Mouse (Mus musculus): ENCODE results near the gene Socs7. TPM values are rescaled to one million over a fixed set of nuclear protein-coding genes. Genes with fewer than 3 reads are reported as not detected.
A peak's percentile ranks its signal among the peaks of the same experiment; 100 is the strongest.
"Not testable (repeated sequence)": the region's sequence is repeated elsewhere in the genome, so short reads cannot be mapped to it uniquely, and the experiment has no call there.

The Socs7 gene
- 16.8 to 18.8 TPM (median 18.0 TPM) in 3 replicates for total RNA-seq (2017)

DNA sequence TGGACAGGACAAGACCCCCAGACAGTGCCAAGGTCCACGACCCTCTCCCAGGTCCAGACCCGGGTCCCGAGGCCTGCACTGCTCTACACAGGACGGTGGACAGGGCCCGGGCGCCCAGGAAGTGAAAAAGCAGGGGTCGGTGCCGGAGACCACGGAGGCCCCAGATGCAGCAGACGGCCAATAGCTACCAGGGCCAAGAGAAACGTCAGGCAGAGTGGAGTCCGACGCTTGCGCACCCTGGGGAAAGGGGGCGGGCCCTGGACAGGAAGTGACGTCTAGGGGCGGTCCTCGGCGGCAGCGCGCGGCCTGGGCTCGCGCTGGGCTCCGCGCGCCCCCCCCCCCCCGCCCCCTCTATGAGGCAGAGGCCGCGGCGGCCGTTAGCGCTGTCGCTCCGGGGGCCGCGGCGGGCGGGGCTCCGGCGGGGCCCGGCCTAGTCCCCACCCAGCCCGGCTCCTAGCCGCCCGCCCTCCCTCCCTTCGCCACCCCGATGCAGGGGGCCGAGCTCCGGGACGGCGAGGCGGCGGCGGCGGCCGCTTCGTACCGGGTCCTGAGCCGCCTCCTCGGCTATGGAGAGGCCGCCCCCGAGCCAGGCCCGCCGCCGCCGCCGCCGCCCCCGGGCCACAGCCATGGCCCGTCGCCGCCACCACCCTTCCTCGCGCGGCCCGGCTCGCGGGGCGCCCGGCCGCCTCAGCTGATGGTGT lies at the start of gene Socs7:
TSS of gene Socs7 (plus strand) at position 604 of the 701 bp plus-strand sequence.
- peak; percentile 94 for ATAC-seq (replicated peaks; ENCODE audit: insufficient number of reproducible peaks, low FRiP score, low TSS enrichment, poor library complexity, severe bottlenecking)

GRCm38 (mm10) chr11:97312871-97313270 lies 49.5 kb upstream of the Socs7 start:
- not testable (repeated sequence) for ATAC-seq (replicated peaks; ENCODE audit: insufficient number of reproducible peaks, low FRiP score, low TSS enrichment, poor library complexity, severe bottlenecking)

DNA sequence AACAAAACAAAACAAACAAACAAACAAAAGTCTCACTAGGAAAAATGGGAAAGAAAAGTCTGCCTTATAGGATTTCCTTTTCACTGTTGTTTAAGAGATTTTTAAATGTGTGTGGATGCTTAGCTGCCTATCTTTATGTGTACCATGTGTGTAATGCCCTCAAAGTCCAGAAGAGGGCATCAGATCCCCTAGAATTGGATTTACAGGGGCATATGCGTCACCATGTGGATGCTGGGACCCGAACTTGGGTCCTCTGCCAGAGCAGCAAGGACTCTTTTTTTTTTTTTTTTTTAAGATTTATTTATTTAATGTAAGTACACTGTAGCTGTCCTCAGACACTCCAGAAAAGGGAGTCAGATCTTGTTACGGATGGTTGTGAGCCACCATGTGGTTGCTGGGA lies 48.2 kb upstream of the Socs7 start:
- ATAC-seq (replicated peaks; ENCODE audit: insufficient number of reproducible peaks, low FRiP score, low TSS enrichment, poor library complexity, severe bottlenecking), result no peak

- no peak for ATAC-seq (replicated peaks; ENCODE audit: insufficient number of reproducible peaks, low FRiP score, low TSS enrichment, poor library complexity, severe bottlenecking)
Observed at GRCm38 (mm10) chr11:97314751-97315503, 47.4 kb upstream of the Socs7 start.

DNA sequence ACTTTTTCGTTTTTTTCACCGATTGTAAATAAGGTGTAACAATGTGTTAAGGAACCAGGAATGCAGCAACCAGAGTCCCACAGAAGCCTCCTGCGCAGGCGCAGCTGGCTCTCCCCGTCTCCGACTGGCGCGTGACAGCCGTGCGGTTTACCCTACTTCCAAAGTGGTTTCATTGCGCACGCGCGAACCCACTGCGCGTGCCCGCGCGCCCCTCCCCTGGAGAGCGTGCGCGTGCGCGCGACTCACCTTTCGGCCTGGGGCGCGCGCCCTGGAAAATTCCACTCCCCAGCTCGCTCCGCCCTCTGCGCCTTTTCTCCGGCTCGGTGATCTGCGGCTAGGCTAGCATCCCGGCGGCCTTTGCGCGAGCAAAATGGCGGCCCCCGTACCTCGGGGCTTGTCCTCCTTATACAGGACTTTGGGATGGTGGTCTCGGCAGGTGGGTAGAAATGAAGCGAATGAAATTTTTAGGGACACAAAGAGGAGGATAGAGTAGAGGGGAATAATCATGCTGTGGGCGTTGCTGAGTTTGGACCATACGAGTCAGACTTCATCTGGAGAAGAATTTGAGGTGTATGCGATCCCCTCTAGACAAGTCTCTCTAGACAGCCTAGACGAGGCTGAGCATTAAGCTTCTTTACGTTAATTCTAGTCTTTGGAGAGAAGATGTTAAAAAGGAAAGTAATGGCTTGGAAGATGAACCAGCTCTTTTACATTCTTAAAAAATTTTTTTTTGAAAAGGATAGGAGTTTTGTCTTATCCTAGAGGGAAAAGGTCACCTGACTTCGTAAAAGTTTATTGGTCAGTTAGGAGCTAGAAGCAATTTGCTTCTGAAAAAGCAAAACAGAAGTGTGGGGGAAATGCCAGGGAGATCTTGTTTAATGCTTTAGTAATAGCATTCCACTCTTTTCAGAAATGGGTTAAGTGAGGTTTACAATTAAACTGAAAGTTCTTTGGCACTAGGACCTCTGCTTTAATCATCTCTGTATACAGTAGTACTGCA lies 46.5 kb upstream of the Socs7 start, which contains the start of gene Mrpl45:
TSS of gene Mrpl45 (plus strand) at position 213 of the 1,000 bp plus-strand sequence.
- ATAC-seq (replicated peaks; ENCODE audit: insufficient number of reproducible peaks, low FRiP score, low TSS enrichment, poor library complexity, severe bottlenecking), result peak; percentile 96

DNA sequence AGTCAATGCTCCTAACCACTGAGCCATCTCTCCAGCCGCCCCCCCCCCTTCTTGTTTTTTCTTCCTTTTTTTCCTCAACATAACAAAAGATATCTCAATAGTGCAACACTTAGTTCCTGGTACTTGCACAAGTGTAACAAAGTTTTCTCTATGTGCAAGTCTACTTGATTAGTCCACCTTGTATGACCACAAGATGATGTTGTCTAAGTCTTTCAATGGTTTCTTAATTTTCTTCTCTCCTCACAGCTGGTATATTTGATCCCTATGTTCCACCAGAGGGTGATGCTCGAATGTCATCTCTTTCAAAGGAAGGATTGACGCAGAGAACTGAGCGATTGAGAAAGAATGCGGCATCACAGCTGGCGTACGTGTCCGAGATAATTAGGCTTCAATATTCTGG lies 41.2 kb upstream of the Socs7 start:
- no peak for ATAC-seq (replicated peaks; ENCODE audit: insufficient number of reproducible peaks, low FRiP score, low TSS enrichment, poor library complexity, severe bottlenecking)

DNA sequence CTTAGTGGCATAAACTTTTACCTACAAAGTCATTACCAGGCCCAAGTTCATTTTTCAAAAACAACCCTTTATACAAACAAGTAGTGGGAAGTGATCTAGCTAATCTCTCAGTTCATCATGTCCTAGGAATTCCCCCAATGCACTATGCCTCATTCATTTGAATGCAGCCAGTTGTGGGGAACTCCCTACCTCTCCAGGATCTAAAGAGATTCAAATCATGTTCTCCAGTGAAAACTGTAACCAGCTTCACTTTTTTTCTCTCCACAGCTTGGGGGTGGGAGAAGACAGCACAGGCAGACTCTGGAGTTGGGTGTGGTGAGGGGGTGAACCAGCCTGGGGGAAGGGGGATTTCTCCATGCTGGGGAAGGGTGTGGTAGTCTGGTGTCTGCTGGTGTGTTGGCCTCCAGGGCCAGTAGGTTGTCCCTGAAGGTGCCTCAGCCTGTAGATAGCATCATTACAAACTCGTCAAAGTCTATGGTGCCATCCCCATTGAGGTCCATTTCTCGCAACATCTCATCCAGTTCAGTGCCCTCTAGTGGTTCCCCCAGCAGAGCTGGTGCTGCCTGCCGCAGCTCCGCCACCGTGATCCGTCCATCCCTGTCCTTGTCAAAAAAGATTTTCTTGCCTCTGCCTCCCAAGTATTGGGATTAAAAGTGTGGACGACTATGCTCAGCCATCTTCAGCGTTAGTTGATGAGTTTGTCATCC lies 40.3 kb upstream of the Socs7 start:
- ATAC-seq (replicated peaks; ENCODE audit: insufficient number of reproducible peaks, low FRiP score, low TSS enrichment, poor library complexity, severe bottlenecking), result peak; percentile 89

GRCm38 (mm10) chr11:97325224-97325623 lies 37.1 kb upstream of the Socs7 start:
- no peak for ATAC-seq (replicated peaks; ENCODE audit: insufficient number of reproducible peaks, low FRiP score, low TSS enrichment, poor library complexity, severe bottlenecking)

DNA sequence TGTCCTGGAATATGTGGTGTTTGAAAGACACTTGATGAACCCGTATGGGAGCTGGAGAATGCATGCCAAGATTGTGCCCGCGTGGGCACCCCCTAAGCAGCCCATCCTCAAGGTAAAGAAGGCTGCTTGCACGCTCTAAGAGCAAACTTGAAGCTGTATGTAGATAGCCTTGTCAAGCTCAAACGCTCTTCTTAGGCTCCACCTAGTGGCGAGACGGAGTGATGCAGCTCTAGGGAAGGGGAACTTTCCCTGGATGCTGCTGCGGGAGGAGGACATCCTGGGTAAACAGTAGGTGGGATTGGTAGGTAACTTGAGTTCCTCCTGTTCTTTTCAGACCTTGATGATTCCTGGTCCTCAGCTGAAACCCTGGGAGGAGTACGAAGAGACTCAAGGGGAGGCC lies 34.2 kb upstream of the Socs7 start:
- ATAC-seq (replicated peaks; ENCODE audit: insufficient number of reproducible peaks, low FRiP score, low TSS enrichment, poor library complexity, severe bottlenecking), result peak; percentile 89

DNA sequence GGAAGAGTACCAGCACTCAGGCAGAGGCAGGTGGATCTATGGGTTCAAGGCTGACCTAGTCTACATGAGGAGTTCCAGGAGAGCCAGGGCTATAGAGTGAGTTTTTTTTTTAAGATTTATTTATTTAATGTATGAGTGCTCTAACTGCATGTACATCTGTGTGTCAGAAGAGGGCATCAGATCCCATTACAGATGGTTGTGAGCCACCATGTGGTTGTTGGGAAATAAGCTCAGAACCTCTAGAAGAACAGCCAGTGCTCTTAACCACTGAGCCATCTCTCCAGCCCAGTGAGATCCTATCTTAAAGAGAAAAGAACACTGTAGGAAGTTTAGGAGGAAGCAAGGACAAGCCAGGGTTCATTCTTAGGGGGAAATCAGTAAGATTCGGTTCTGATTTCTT lies 32.0 kb upstream of the Socs7 start:
- ATAC-seq (replicated peaks; ENCODE audit: insufficient number of reproducible peaks, low FRiP score, low TSS enrichment, poor library complexity, severe bottlenecking), result no peak

DNA sequence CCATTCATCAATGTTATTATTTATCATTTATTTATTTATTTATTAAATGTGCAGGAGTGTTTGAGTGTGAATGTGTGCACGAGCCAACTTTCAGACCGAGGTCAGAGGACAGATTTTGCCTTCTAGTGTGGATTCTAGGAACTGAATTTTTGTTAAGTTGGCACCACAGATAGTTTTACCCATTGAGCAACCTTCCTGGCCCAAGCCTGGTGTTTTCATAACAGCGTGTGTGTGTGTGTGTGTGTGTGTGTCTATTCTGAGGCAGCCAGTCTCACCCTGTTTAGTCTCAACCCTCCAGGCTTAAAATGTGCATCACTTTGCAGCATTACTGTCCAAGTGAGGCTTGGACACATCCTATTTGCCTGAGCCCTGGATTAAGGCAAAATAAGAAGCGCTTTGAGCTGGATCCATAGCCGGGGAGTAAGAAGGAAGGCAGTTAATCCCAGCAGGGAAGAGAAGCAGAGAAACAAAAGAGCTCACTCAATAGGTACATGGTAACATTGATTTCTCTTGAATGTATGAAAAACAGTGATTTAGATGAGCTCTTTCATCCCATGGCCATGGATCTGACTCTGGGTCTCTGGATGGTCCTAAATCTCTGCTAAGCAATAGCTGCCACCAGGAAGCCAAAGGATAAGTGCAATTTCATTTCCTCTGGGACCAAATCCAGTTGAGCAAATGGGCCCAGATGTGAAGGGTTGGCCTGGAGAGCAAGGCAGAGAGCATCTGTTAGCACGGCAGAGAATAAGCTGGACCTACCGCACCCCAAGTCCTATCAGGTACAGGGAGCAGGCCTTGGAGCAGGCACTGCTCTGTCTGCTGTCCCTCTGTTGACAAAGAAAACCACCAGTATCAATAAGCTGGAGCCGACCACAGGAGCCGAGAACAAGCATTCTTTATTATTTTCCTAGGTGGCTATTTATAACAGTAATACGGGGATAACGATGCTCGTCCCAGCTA lies 30.8 kb upstream of the Socs7 start:
- no peak for ATAC-seq (replicated peaks; ENCODE audit: insufficient number of reproducible peaks, low FRiP score, low TSS enrichment, poor library complexity, severe bottlenecking)

- no peak for ATAC-seq (replicated peaks; ENCODE audit: insufficient number of reproducible peaks, low FRiP score, low TSS enrichment, poor library complexity, severe bottlenecking)
Observed at GRCm38 (mm10) chr11:97333044-97333443, 29.3 kb upstream of the Socs7 start.

- ATAC-seq (replicated peaks; ENCODE audit: insufficient number of reproducible peaks, low FRiP score, low TSS enrichment, poor library complexity, severe bottlenecking), result no peak
Observed at GRCm38 (mm10) chr11:97333896-97334295, 28.5 kb upstream of the Socs7 start.

DNA sequence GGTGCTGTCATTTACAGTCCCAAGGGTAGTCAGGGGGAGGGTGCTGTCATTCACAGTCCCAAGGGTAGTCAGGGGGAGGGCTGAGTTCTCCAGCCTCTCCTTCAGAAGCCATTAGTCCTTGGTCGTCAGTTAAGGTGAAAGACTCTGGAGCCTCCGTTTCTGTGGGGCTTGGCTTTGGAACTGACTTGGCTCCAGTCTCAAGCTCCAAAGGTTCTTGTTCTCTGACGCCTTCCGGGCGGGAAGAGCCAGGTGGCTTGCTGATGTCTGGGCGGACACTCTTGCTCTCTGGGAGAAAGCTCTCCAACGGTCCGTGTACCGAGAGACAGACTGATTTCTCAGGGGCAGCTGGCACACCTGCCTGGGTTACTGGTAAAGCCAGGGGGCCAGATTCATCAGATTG lies 28.0 kb upstream of the Socs7 start:
- no peak for ATAC-seq (replicated peaks; ENCODE audit: insufficient number of reproducible peaks, low FRiP score, low TSS enrichment, poor library complexity, severe bottlenecking)

GRCm38 (mm10) chr11:97336238-97336637 lies 26.1 kb upstream of the Socs7 start:
- no peak for ATAC-seq (replicated peaks; ENCODE audit: insufficient number of reproducible peaks, low FRiP score, low TSS enrichment, poor library complexity, severe bottlenecking)

DNA sequence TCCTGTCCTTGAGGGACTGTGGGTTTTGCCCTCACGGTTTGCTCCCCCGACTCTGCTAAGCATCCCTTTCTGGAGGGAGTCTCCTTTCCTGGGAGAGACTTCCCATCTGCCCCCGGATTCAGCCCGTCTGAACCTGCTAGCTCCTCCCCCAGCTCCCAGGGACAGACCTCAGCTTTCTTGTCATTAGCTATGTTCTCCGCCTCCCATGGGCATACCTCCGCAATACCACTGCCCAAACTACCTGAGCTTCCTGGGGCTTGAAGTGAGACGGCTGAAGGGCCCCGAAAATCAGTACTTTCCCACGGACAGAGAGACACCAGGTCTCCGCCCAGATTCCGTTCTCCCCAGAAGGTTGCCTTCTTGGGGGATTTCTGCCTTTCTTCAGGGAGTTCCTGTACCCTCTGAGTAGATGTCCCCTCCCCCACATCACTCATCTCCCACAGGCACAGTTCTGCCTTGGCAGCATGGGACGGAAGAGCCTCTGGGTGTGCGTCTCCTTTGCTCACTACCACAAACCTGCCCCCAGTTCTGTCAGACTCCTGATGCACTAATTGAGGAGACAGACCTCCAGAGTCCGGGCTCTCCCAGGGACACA lies 25.5 kb upstream of the Socs7 start:
- no peak for ATAC-seq (replicated peaks; ENCODE audit: insufficient number of reproducible peaks, low FRiP score, low TSS enrichment, poor library complexity, severe bottlenecking)

- ATAC-seq (replicated peaks; ENCODE audit: insufficient number of reproducible peaks, low FRiP score, low TSS enrichment, poor library complexity, severe bottlenecking), result no peak
Observed at GRCm38 (mm10) chr11:97337363-97337762, 25.0 kb upstream of the Socs7 start.
